Mouse (Mus musculus) thymus, adult 2 months (tissue): Measurements from ENCODE around the gene Cyp2u1.

Source experiments
- CTCF ChIP-seq: fragments of 200-500 bp; IDR thresholded peaks from 2 replicates; pipeline ENCODE4 v1.5.1; 2012; ENCODE audit warnings: mild to moderate bottlenecking, control low read depth, low read length, moderate library complexity, borderline replicate concordance; ENCODE audit not compliant: control insufficient read depth, poor library complexity, insufficient read depth; ENCODE audit errors: extremely low read depth
- POLR2A ChIP-seq: fragments of 200-500 bp; IDR thresholded peaks from 2 replicates; pipeline ENCODE4 v1.6.1; 2012; ENCODE audit warnings: mild to moderate bottlenecking, low read length, control low read depth, moderate library complexity; ENCODE audit not compliant: control insufficient read depth, poor library complexity, insufficient read depth; ENCODE audit errors: extremely low read depth

DNA sequence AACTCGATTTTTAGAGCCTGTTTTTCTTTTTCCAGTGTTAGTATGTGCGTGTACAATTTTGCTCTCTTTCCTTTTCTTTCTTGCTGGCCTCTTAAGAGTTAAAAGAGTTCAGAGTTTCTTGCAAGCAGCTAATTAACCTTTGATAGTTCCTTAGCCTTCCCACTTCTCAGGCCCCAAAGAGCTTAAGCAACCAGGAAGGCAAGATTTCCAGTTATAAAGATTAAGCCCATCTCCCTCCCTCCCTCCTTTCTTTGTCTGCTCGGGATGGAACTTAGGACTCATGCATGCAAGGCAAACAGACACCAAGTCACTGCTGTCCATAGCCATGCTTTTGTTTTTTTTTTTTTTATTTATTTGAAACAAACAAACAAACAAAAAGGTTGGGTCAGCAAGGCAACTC is 10.1 kb downstream of the Cyp2u1 start:
- TF ChIP-seq CTCF, result no peak
- TF ChIP-seq POLR2A, result no peak
